Mouse (Mus musculus) cortical plate, adult 2 months (tissue): ENCODE measurements around the gene Naalad2. TPM values are rescaled to one million over a fixed set of nuclear protein-coding genes. Genes with fewer than 3 reads are reported as not detected.
"Not testable (repeated sequence)": the region's sequence is repeated elsewhere in the genome, so short reads cannot be mapped to it uniquely, and the experiment has no call there.

Experiments
- H3K27ac ChIP-seq: fragments of 200-500 bp; 2 replicates; pipeline ENCODE4 v1.5.1; 2012; ENCODE audit warnings: low read length, control low read depth, inconsistent platforms; ENCODE audit not compliant: insufficient read depth
- H3K4me1 ChIP-seq: fragments of 200-500 bp; 2 replicates; pipeline ENCODE4 v1.6.1; 2011; ENCODE audit warnings: low read length; ENCODE audit not compliant: control insufficient read depth, insufficient read depth
- H3K4me3 ChIP-seq: fragments of 200-500 bp; 2 replicates; pipeline ENCODE4 v1.5.1; 2011; ENCODE audit warnings: mild to moderate bottlenecking, low read length, control low read depth; ENCODE audit not compliant: insufficient read depth
- CTCF ChIP-seq: fragments of 200-500 bp; IDR thresholded peaks from 2 replicates; pipeline ENCODE4 v1.5.1; 2011; ENCODE audit warnings: mild to moderate bottlenecking, control low read depth, low read length; ENCODE audit not compliant: insufficient read depth; ENCODE audit errors: extremely low read depth
- POLR2A ChIP-seq: fragments of 200-500 bp; IDR thresholded peaks from 2 replicates; pipeline ENCODE4 v1.6.1; 2011; ENCODE audit warnings: mild to moderate bottlenecking, low read length, control low read depth; ENCODE audit not compliant: insufficient read depth; ENCODE audit errors: extremely low read depth
- polyA plus RNA-seq: library from polyadenylated mRNA; depleted of rRNA; stranded (reverse); fragments of >200 nt; gene quantifications from 2 replicates; pipeline ENCODE4 v1.2.3, GENCODE M21; 2012; rRNA removed

The Naalad2 gene
- polyA plus RNA-seq, 1 experiment = 0.69 TPM

DNA sequence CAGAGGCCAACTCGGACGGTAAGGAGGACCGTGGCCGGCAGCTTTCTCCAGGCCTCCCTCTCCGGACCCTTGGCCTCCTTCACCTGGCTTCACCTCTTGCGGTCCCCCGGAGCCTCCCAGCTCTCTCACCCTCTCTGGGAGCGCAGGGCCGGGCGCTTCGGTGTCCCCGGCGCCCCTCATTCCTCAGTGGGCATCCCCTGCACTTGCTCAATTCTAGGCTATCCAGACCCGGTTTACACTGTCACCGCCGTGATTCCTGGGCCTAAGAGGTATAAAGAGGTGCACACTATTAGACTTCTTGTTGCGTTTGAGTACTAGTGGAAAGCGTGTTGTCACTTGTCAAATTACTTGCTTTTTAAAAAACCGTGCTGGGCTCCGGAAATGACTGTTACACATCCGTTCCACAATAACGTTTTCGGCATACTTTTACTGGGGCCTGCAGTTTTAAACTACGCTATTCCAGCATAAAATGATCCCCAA lies 110.3 kb downstream of the Naalad2 start:
- Histone ChIP-seq H3K4me1 (peaks cover 4% of the 10 kb centered on the region), H3K4me3 (peak overlapping the region; percentile 72), H3K27ac (peak overlapping the region; percentile 87)
- TF ChIP-seq CTCF = no peak
- TF ChIP-seq POLR2A = no peak

DNA sequence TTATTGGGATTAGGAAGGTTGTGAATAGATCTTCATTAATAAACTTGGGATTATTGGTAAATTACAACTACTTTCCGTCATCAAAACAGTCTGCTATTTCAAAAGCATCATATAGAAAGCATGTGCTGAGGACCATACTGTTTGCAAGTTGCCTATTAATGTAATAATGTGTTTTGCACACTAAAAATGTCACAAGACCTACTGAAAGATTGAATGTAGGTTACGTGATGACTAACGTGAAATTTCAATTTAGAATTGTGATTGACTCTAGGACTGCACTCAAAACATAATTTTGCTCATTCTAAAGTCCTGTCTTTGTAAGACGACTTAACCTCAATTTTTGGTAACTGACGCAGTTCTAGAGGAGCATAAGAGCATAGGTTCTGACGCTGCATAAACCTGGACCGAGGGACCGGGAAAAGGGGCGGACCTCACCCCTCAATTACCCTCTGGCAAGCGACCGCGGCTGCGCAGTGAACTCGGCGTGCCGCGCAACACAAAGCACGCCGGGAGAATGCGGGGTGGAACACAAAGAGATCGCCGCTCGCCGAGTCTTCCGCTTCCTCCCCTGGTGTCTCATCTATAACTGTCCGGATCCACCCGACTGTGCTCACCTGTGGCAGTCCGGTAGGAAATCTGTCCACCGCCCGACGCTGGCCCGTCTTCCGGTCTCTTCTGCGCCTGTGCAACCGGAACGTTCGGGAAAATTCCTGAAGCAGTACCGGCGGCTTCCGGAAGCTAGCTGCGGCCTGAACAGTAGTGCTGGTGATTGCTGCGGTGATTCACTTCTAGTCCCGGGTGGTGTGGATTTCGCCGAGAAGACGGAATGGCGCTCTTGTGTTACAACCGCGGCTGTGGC lies 111.0 kb downstream of the Naalad2 start, which contains the start of gene Chordc1:
TSS of gene Chordc1 (plus strand) at position 555 of the 859 bp plus-strand sequence.
- Histone ChIP-seq H3K4me3 (peak within 1 kb of the TSS; percentile 72), H3K4me1 (peaks cover 4% of the 10 kb centered on the region), H3K27ac (peak within 1 kb of the TSS; percentile 87)
- TF ChIP-seq POLR2A (peak; percentile 84), CTCF (no peak)

- TF ChIP-seq CTCF = 0 out of 2 replicates have a peak, but pooled peaks have one; percentile 8
- H3K4me1 ChIP-seq, H3K4me3 ChIP-seq, H3K27ac ChIP-seq: not testable (repeated sequence)
Measured at GRCm38 (mm10) chr9:18278693-18279092, 124.1 kb downstream of the Naalad2 start.

GRCm38 (mm10) chr9:18277497-18277896 lies 125.3 kb downstream of the Naalad2 start:
- no peaks in the 10 kb centered on the region for H3K4me1 ChIP-seq

GRCm38 (mm10) chr9:18276844-18277243 lies 126.0 kb downstream of the Naalad2 start:
- H3K27ac ChIP-seq = no peak overlapping the region
- H3K4me1 ChIP-seq = no peaks in the 10 kb centered on the region
- TF ChIP-seq CTCF (no peak), POLR2A (no peak)
- H3K4me3 ChIP-seq = no peak overlapping the region

More at GRCm38 (mm10) chr9:18277497-18277896, 125.3 kb downstream of the Naalad2 start:
- H3K4me3 ChIP-seq = no peak overlapping the region
- TF ChIP-seq CTCF (no peak), POLR2A (no peak)
- no peak overlapping the region for H3K27ac ChIP-seq

DNA sequence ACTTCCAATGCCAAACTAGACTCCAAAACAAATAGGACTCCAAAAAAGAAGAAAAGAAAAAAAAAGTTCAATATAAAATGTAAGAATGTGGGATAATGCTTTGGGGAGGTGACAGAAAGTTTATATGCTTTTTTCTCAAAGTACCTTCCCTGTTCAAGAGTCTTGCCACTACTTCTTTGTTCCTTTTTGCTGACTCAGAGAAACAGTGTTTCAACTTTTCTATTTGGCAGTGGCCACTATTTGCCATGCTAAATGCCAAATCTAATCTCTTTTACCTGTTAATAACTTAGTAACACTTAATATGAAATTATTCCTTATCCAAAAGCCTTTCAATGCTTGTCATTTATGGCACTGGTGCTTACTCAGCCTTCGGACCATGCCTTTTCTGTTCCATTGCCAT lies 126.9 kb downstream of the Naalad2 start:
- Histone ChIP-seq H3K4me3 (no peak overlapping the region), H3K4me1 (no peaks in the 10 kb centered on the region), H3K27ac (no peak overlapping the region)
- TF ChIP-seq CTCF = no peak
- no peak for TF ChIP-seq POLR2A

Other genes with a start within 250 kb of the Naalad2 start
- 37.6 and 39.0 TPM in 2 replicates for gene Chordc1, start 110.9 kb downstream of the Naalad2 start, polyA plus RNA-seq
- not detected in 2 replicates for gene Ubtfl1, start 1.4 kb upstream of the Naalad2 start, polyA plus RNA-seq
- not detected in 2 replicates for gene Mbd3l2, start 27.7 kb upstream of the Naalad2 start, polyA plus RNA-seq
- 1.4 and 1.6 TPM in 2 replicates for gene Zfp558, start 75.3 kb upstream of the Naalad2 start, polyA plus RNA-seq
- not detected in 2 replicates for gene Mbd3l1, start 75.4 kb upstream of the Naalad2 start, polyA plus RNA-seq